Mouse (Mus musculus) lung, postnatal 14 days (tissue): ENCODE measurements around the gene Klf15.

Experiments used
- DNase-seq: peaks from one replicate; pipeline ENCODE4 v3.0.0; 2021

Gene Klf15

DNA sequence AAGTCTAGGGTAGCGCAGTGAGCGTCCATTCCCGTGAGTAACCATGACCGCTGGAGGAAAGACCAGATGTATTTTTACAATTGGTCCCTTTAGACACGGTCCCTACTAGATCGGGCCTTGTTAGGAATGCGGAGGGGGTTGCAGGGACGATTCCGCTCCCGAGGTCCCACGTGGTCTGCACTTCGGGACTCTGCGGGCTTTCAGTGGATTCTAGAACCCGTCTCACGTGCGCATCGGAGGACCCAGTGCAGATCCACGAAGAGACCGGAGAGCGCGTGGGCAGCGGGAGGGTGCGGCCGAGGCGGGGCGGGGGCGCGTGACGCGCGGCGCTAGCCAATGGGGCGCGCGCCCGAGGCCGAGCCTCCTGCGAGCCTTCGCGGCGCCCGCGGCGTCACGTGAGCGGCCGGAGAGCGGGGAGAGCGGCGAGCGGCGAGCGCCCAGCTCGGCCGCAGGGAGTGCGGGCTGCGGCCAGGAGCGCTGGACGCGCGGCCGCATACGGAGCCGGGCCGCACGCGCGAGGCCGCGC is at the start of gene Klf15:
Klf15 (plus strand) TSS at position 396 of the 526 bp plus-strand sequence.
- peak; percentile 83 for DNase-seq

DNA sequence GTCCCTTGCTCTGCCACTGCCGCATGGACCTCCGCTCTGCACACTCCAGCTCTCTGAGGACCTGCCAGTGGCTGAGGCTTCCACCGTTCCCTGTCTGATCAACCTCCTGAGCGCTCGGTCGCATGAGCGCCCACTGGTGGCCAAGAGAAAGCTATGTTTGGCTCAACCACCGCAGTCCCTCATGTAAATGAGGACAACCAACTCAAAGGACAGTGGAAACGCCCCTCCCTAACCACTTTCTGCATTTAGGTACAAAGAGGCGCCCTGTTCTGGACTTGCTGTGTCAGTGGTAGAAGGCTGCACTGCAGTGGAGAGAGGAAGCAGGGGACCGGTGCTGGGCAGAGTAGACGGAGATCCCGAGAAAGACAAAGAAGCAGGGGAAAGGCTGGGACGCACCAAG is 39.8 kb upstream of the Klf15 start:
- peak; percentile 82 for DNase-seq

DNA sequence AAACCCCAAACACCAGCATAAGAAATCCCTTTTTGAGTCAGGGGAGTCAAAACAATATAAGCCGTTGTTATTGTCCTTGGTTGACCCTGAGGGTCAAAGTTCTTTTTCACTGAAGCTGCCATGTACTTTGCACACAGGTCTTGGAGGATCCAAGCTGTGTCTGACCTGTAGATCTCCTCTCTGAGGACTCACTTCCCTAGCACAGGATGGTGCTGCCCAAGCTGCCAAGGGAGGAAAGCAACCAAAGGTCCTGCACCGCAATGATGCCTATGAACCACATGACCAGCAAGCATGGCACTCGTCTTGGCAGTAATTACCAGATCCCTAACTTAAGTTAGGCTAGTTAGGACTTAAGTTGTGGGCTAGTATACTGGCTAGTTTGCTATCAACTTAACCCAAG is 37.0 kb upstream of the Klf15 start:
- no peak for DNase-seq

DNA sequence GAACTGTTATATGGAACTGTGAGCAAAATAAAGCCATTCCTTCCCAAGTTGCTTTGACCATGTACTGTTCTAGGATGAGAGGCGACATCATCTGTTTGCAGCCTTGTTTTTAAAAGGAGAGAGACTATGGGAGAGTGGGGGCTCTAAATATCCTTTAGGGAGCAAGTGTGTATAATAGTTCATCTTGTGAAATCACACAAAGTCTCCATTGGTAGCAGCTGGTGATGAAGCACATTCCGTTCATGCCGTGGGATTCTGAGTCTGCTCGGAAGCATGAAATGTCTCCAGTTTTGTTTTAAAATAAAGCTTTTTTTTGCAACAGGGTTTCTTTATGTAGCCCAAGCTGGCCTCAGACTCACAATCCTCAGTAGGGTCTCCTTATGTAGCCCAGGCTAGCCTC is 36.4 kb upstream of the Klf15 start:
- DNase-seq, result no peak

DNA sequence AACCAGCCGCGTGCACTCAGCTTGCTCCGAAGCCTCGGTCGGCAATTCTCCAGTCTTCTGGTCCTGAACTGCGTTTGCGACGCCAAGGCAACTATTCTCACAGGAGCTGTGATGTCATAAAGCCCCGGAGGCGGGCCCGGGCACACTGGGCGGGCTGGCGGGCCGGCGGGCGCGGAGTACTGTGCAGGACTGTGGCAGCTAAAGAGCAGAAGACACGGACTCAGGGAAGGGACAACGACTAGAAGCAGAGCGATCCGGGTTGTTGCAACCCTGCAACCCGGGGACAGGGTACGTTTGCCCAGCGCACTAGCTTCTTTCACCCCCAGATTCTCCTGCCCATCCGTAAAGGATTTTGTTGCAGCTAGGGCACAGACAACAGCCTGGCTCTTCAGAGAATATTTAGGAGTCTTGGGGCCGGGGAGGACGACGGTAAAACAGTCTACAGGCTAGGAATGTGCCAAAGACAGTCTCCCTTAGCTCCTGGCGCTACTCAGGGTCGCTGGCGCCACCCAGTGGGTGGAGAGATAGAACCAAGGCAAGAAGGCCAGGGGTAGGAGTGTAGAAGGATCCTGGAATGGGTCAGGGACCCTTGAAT is 33.9 kb upstream of the Klf15 start, which contains the start of gene Cfap100:
Cfap100 (minus strand) TSS at position 418 of the 595 bp plus-strand sequence.
- DNase-seq, result peak; percentile 77

DNA sequence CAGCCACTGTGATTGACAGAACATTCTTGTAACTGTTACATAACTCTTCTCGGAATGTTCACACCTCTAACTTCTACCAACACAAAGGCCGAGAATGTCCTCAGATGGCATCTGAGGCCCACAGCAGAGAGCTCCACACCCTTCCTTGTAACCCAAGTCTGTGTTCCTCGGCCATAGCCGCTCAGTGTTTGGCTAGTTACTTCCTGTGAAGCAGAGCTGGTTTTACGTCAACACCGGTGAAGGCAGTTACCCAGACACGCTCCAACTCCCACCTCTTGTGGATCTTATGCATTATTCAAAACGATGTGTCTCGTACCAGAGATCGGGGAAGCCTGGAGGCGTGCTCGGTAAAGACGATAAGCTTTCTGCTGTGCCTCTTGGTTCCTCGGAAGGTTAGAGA is 32.5 kb upstream of the Klf15 start:
- no peak for DNase-seq

DNA sequence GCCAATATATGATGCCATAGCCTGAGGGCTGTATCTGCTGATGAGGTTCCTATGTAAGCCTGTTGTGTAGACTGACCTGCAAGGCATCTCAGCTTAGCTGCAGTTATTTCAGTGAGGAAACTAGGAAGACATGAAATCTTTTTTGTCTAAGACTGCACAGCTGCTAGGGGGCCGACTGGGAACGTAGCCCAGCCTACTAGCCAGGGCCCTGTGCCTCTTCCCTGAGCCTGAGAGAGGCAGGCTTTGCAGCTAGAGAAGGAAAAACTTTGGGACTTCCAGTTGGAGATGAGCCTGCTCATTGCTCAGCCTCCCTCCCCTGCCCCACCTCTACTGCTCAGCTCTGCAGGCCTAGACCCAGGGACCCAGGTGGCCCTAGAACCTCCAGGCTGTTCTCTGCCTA is 30.9 kb upstream of the Klf15 start:
- peak; percentile 17 for DNase-seq

DNA sequence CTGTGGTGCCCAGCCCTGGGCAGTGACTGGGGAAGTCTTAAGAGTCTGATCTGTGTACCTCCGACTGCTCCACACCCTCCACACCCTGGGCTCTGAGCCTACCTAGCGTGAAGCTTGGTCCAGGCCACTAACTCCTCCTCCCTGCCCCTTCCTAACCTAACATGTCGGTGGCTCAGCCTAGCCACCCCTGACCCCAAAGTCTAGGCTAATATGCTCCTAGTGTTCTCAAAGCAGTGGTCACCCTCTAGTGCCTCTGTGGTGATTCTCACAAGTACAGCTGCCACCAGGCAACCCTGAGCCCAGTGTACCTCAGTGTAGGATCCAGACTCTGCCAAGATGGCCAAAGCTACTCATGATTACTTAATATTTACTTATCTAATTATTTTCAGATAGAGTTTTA is 27.7 kb upstream of the Klf15 start:
- DNase-seq, result no peak

DNA sequence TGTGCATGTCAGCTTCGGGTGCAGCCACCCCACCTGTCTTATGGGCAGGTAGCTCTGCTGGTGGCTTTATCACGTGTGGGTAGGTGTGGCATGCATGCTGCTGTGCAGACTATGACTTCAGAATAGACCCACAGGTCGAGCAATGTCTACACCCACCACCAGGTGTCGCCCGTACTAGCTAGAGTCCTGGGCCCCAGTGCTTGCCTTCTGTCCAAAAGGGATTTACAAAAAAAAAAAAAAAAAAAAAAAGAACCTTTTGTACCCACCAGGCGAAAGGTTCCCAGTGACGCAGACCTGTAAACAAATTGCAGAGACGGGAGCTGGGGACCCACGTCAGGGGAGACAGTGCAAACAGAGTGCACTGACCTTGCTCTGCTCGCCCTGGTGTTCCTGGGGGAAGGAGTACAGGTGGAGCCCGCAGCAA is 27.2 kb upstream of the Klf15 start:
- DNase-seq, result peak; percentile 90

DNA sequence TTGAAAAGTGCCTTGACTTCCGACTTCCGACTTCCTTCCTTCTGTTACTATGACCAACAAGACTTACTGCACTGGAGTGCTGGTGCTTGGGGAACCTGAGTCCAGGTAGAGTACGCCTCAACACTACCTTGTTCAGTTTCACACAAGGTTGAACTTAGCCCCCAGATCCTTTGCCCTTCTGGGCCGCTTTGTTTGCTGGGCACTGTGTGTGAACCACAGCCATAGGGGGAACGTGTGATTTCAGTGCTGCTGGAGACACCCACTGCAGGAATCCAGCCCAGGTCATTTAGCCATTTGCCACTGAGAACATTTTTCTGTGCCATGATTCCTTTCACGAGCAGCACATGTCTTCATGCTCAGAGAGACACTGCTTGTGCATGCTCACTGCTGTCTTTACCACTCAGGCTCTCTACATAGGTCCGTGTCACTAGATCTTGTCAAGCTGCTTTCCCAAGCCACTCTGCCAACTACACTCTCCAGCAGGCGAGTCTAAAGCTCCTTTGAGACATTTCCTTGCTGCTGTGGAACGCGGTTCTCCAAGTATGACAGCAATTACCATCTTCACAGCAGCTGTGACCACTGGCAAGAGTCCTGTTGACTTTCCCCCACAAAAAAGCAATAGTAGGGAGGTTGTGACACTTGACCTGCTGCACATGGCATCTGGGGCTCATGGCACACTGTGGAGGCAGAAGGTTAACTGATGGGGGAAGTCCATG is 26.0 kb upstream of the Klf15 start:
- peak; percentile 32 for DNase-seq

DNA sequence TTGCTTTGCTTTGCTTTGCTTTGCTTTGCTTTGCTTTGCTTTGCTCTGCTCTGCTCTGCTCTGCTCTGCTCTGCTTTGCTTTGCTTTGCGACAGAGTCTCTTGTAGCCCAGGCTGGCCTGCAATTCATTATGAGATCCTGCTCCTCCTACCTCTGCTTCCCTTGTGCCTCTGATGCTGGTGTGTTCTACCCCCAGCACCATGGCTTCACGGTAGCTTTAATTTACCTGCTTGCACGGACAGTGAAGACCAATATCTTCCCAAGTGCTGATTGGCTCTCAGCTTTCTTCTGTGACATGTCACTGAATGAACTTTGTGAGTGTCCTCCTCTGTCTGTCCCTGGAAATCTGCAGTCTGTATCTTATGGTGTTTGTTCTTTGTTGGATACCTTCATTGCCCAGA is 25.3 kb upstream of the Klf15 start:
- no peak for DNase-seq

DNA sequence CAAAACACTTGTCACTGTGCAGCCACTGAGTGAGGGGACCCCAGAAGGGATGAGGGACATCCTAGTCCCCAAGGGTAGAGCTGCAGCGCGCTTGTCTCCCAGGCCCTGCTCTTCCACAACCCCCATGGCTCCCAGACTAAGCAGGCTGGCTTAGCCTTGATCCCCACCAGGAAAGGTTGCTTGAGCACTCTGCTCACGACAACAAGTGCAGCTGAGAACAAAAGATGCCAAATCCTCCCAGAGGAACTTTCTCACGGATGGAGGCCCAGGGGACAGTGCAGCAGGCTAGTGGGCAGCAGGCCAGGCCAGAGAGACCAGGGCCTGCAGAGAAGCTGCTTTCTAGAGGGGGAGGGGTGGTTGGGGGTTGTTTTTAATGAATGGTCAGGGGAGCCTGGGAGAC is 15.5 kb upstream of the Klf15 start:
- no peak for DNase-seq

DNA sequence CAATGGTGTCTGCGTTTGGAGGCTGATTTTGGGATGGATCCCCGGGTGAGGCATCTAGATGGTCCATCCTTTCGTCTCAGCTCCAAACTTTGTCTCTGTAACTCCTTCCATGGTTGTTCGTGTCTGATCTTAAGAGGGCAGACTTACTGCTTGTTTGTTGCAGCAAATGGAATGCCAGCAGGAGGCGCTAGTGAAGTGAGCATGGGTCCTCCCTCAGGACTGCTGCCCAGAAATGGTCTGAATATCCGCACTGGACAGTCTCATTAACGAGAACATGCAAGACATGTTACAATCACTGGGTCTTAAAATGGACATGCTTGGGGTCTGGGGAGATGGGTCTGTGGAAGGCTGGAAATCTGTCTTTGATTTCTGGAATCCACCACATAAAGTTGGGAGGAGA is 12.2 kb upstream of the Klf15 start:
- DNase-seq, result peak; percentile 97

DNA sequence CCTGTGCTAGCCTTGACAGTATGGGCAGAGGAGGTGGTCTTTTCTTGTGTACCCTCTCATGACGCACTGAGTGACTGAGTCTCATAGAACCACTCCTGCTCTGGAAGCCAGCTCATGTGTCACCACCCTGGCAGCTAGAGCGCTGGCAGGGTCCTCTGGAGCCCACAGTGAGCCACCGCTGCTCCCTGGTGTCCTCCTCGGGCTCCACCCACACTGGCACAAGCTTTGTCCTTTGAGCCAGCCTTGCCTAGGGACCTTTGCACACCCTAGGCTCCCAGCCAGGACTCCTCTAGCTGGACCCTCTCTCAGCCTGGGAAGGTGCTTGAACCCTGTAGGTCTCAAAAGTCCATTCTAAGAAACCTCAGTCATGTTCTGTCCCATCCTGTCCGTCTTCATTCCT is 11.7 kb upstream of the Klf15 start:
- peak; percentile 57 for DNase-seq

DNA sequence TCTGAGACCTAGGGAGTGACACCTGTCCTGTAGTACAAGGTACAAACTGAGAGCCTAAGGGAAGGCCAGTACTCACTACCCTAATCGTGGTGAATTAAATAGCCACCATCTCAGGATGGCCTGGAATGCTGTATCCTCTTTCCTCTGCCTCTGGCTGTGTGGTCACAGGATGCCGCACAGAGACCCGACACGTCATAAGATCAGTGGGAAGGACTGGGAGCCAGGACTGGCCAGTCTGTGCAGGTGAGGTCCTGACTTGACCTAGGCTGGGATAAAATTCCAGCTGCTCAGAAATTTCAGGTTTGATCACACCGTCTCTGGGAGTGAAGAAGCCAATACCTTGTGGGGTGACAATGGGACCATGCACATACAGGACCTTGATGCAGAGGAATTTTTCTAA is 10.9 kb upstream of the Klf15 start:
- DNase-seq, result no peak

DNA sequence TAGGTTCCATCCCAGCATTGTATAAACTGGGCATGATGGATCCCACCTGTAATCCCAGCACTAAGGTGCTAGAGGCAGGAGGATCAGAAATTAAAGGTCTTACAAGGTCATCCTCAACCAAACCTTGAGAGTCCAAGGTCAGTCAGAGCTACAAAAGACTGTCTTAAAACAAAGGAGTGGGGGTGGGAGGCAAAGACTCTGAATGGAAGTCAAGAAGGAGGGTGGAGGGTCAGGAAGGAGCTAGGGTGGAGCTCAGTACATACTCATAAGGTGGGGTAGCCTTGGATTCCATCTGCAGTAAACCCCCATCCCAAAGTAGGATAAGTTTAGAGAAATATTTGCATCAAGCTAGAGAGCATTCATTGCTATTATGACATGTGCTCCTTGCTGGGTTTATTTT is 9.8 kb upstream of the Klf15 start:
- no peak for DNase-seq

DNA sequence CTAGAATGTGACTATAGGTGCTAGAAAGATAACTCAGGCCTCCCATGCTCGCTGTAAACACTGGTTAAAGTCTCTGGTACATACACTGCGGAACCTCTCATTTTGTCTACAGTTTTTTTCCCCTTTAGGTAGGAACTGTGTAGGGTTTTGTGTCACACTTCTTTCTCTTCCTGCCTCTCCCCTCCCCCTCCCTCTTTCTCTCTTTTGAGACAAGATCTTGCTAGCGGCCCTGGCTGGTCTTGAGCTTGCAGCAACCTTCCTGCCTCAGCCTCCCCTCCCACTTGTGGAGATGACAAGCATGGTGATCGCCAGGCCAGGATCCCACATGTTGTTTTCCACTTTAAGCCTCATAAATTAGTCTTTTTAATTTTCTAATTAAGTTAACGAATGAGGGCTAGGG is 8.6 kb upstream of the Klf15 start:
- no peak for DNase-seq

DNA sequence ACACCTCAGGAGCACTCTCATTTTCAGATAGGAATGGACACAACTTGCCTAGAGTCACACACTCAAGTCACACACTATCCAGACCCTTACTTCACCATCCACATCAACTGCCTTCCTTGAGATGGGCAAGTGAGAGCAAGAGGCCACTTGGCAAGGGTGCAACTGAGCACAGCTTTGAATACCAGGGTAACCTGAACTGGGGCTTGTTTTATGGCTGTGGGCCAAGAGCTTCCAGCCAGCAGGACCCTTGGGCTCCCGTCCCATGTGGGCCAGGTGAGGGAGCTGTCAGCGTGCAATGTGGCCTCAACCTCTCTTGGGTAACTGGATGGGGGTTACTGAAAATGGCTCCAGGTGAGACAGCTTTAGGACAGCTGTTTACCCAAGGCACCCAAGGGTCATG is 5.0 kb upstream of the Klf15 start:
- no peak for DNase-seq

DNA sequence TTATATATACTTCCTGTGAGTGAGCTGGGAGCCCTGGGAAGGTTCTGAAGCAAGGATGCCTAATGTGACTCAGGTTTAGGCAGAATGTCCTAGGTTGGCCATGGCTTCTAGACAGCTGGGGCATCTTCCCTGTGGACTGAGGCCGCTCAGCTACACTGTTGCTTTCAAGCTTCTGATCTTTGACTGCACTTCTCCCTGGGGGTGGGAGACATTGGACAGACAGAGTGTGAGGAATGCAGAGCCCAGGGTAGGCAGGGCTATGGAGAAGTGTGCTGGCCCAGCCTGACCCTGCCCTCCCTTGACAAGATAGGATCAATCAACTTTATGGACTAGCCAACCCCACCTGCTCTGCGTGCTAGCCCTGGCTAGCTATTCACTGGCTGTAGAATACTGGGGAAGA is 1.2 kb upstream of the Klf15 start:
- DNase-seq, result no peak

DNA sequence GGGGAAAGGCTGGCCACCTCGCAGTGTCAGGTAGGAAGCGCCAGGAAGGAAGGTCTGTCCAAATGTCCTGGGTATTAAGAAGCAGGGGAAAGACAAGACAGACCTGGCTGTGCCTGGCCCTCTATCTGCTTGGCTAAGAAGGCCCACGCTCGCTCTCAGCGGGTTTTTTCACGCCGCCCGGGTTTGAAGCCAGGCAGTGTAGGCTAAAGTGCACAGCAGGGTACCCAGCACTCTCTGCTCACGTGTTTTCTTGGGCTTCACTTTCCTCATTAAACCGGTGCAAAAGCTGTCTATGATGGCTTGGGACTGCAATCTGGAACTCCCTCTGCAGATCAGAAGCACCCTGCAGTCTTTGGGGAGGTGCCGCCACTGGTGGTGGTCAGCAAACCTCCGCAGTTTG is 605 bp upstream of the Klf15 start:
- no peak for DNase-seq

DNA sequence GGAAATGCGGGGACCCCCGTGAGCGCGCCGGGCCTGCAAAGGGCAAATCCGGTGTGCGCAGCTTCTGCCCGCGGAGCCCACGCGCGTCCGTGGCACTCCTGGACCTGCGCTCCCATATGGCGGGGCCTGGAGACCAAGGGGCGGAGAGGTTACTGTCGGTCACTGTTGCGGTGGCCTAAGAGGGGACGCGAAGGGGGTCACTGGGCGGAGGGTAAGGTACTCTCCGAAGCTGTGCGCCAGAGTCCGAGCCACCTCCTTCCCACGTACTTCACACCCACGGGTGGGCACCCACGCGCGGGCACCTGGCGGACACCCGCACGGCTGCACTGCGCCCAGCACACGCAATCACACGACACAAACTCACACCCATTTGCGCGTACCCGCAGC is 458 bp downstream of the Klf15 start:
- DNase-seq, result peak; percentile 28

DNA sequence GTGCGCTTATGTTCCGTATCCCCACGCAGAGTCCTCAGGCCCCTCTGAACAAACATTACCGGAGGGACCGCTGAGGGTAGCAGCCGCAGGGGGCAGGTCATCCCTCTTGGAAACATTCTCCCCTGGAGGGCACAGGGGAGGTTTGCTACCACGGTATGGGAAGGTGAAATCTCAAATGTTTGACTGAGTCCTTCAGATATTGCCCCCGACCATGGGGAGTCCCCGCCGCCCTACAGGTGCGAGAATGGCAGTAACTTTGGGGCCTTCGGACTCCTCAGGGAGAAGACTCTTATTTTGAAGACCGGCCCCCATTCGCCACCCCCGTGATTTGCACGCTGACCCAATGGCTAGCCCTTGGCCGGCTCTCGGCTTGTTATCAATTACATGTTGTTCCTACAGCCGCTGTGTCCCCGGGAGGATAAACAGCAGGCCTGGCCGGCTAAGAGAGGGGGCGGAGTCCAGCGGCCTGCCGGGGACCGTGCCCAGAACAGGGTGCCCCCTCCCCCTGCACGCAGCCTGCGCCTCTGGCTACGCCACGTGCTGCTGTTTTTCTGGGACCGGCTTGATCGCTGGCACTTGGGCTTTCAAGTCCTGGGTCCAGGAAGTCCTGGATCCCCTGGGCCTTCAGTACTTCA is 969 bp downstream of the Klf15 start:
- peak; percentile 92 for DNase-seq

DNA sequence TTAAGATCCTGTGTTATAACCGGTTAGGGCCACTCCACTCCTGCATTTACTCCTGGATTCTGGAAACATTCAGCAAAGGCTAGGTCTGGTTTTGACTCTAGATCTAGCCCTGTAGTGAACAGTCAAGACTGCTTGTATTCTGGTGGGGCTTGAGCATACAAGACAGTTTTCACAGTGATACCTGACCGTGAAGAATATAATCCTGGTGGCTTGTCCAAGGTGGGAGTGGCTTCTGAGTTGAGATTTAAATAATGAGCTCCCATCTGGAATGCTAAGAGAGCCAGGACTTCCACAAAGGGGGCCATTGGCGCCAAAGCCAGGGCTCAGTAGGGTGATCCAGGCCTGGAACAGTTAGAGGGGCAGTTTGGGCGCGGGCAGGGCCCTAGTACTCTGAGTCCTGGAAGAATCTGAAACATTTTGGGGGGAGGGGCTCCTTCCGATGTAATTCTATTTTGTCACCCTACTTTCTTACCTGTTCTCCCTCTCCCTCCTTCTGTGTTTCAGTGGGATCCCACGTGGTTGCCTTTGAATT is 1.6 kb downstream of the Klf15 start:
- DNase-seq, result no peak
